Mouse (Mus musculus): ENCODE measurements around the gene Col6a6.
"Not testable (repeated sequence)": the region's sequence is repeated elsewhere in the genome, so short reads cannot be mapped to it uniquely, and the experiment has no call there.

Col6a6 gene

DNA sequence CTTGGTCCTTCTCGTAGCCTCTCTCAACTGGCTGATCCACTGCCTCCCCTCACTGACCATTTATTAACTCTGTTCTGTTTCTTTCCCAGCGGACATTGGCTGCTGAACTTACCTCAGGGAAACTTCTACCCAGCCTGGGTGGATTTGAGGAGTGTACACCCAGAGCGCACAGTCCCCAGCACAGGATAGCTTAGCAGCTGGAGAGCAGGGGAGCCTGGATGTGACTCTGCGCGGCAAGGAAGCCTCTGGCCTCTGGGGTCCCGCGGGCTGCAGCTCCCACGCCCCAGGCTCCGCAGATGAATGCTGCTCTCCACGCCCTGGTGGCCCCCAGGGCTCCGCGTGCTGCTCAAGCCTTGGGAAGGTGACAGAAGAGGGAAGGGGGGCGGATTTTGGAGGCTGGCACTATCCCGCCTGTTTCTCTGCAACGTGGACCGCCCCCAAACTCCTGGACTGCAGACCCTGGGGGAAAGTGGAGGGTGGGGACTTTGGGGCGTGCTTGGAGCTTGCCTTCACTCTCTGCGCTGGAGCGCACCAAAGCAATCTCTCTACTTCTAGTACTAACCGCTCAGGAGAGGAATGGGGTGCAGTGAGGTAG lies at the start of gene Col6a6:
Col6a6 (minus strand) TSS at position 370 of the 595 bp plus-strand sequence.
- no peak for DNase-seq

DNA sequence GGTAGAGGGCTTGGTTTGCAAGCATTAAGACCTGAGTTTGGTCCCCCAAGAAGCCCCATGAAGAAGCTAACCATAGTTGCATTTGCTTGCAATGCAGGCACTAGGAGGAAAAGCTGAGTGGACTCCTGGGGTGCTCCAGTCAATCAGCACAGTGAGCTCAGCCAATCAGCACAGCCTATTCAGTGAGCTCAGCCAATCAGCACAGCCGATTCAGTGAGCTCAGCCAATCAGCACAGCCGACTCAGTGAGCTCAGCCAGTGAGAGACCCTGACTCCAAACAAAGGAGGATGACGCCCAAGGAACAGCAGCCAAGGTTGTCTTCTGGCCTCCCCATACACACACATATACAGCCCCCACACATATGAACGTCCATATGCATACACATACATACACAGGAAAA lies 48.2 kb upstream of the Col6a6 start:
- DNase-seq = no peak

DNA sequence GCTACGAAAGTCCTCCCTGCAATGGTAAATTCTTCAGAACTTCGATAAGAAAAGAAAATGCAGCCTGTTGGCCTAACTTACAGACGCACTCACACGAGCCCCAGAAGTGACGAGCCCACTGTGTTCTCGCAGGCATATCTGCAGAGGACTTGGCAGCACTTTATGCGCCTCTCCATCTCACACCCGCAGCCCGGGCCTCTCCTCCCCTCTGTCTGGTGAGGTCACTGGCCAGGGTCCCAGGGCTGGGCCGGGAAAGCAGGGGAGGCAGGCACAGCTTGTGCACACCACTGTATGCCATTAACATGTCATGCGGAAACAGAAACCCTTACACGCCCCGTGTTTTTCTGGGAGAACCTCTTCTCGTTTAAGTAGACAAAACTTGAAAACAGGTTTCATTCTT lies 43.7 kb upstream of the Col6a6 start:
- no peak for DNase-seq

DNA sequence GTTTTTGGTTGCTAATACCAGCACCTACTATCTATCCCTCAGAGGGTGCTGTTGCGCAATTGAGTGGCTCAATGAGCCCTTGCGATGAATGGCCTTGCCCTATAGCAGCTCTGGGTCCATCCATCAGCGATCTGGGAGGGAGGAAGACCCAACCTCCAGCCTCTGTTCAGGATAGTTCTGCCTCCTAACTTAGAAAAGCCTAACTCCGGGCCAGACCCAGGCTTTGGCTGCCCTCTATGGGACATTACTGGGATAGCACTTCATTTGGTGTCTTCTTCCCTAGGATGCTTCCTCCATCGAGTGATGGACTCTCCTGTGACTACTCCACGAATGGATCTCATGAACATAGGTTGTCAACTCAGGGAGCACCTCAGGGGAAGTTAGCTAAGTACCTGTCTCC lies 29.8 kb upstream of the Col6a6 start:
- peak; percentile 61 for DNase-seq

DNA sequence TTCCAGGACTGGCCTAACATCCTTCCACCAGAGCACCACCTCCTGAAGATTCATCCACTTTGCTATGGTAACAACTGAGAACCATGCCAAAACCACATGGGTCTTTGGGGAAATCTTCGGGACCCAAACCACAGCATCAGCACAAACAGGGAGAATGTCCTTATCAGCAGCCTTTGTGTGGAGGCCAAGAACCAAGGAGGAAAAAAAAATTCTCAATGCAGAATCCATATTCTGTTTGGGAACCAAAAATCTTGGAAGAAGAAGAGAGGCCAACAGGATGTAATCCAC lies 24.8 kb upstream of the Col6a6 start:
- DNase-seq = no peak

DNA sequence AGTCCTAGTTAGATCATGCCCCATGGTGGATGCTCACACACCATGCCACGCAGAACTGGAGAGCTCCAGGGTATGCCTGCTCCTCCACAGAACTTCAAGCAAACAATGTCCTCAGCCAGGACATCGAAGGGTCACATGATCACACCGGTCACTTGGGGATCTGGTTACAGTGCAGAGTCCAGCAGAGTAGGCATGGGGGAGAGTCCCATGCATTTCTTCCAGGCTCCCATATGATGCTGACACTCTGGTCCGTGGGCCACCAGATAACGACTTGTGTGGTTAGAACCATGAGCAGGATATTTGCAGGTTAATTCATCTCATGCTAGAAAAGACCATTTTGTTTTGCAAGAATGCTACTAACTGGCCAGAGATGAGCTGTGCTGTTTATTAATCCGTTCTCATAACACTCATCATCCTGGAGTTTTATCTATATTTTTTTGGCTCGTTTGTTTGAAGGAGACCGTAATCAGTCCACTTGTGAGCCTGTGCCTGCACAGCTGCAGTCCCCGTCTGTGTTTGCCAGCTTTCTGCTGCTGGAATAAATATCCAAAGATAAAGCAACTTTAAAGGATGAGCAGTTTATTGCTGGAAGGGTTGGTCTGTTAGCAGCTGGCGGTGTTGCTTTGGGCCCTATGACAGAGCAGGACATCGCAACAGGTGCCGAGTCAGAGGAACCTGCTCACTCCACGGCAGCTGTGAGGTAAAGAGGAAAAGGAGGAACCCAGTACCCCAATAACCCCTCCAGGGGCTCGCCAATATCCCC lies 24.2 kb upstream of the Col6a6 start:
- no peak for DNase-seq

DNA sequence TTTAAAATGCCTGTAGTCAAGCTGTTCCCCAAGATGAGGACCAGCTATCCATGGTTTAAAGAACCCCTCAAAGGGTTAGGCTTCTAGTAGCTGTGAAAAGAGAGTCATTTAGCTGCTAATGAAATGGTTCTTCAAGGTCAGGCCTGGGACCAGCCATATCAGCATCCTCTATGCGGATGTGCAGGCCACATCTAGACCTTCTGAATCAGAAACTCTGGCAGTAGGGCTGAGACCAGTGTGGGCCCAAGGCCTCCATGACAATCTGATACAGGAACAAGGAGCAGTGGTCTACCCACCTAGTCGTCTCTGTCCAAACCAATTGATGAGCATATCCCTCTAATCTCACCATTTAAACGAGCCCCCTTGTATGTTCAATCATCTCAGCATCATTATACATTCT lies 23.1 kb upstream of the Col6a6 start:
- DNase-seq = no peak

DNA sequence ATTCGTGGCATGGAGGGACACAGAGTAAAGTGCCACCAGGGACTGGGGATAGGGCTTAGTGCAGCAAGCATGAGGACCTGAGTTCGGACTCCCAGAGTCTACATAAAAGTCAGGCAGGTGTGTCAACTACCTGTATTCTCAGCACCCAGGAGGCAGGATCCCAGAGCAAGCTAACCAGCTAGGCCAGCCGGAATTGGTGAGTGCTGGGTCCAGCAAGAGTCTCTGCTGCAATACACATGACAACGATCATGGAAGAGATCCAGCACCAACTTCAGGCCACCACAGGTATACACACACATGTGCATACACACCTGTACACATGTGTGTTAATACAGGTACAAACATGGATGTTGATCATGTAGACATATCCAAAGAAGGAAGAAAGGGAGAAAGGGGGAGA lies 20.4 kb upstream of the Col6a6 start:
- no peak for DNase-seq

DNA sequence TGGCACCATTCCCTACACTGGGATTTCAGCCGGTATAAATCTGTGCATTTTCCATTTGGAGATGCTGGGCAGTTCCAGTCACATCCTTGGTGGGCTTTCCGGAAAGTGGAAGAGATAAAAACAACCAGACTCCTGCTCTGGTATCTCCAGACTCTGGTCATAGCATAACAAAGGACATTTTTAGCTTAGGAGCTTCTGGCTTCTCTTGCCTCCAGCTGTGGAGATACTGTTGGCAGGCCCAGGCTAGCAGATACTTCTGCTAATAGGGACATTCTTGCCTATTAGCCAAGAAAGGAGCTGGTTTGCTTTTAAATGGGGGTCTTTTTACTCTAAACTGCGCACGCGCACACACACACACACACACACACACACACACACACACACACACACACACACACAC lies 19.3 kb upstream of the Col6a6 start:
- DNase-seq = no peak

DNA sequence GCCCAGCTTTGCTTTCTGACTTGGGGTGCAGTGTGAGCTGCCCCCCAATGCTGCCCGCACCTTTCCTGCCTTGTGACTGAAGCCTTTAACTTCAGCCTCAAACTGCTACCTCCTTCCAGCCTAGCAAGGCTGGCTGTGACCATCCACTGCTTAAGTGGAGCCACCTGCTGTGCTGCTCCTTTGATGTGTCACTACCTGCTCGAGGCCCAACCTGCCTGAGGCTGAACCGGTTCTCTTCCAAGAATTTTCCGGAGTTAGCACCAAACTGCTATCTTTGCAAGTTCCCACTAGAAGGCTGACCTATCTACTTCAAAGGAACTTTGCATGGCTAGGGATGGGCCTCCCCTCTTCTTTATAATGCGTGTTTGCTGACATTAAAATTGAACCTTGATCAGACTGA lies 13.4 kb upstream of the Col6a6 start:
- DNase-seq = not testable (repeated sequence)

DNA sequence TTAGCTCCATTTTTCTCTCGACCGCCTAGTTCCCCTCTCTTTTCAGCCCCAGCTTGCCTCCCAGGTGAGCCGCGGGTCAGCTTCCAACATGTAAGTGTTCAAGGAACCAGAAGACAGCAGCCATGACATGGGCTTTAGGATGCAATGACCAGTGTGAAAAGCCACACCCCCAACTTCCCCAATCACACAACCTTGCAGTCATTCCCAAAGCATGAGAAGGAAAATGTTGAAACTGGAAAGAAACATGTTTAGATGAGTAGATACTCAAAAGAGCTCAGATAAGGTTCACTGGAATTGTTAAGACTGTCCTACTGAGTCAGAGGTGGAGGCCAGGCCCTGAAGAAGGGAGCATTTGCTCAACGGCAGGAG lies 11.2 kb upstream of the Col6a6 start:
- DNase-seq = no peak

DNA sequence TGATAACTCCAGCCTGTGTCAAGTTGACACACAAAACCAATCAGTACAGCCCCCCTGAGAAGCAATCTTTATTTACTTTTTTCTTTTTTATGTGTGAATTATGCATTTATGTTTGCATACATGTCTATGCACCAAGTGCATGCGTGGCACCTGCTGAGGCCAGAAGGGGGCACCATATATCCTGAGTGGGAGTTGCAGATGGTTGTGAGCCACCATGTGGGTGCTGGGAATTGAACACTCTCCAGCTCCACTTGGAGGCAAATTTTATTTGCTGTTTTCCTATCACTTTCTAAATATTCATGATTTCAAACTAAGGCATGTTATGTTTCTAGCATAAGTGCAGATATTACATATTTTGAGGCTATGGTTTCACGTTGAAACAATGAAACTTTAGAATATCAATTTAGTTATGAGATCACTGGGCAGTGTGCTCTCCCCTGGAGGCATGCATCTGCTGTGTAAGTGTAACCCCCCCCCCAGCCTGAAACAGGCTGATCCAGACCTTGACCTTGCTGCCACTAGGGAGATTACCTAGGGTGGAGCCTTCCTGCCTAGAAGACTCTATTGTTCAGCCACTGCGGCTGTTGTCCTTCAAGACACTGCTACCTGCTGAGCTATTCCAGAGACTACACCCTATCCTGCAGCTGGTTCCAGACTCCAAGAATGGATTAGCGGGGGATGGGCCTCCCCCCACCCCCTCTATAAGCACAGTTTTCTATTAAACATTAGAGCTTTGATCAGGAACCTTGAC lies 10.6 kb upstream of the Col6a6 start:
- DNase-seq = no peak

DNA sequence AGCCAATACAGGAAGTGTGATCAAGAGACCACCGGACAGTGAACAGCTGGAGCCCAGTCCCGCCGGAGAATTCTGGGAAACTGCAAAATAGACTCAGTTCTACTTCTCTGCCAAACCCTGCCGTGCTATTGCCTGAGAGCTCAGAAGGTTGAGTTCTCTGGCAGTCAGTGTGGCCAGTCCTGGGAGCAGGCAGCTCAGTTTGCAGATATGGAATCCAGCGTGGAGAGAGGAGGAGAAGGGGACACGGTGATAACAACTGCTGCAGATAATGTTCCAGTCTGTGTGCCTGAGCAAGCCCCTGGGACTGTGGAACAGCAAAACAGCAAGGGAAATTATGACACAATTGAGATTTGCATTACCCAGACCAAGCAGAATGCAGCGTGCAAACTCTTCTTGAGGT lies 7.6 kb upstream of the Col6a6 start:
- no peak for DNase-seq

DNA sequence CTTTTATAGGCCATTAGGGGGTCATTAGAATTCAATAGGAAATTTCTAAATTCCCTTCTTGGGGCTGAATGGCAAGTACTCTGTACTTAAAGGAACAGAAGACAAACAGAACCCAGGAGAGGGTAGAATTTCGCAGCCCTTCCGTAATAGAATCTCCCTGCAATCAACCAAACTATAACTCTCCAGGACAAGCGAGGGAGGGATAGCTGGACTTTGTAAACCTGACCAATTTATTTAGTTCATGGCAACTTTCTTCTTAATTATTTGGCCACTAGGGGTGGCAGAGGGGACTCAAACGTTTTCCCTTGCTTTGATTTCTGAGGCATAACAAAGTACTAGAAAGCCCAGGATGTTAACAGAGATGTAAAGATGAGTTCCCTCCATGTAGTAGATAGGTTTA lies 6.8 kb upstream of the Col6a6 start:
- DNase-seq = no peak

DNA sequence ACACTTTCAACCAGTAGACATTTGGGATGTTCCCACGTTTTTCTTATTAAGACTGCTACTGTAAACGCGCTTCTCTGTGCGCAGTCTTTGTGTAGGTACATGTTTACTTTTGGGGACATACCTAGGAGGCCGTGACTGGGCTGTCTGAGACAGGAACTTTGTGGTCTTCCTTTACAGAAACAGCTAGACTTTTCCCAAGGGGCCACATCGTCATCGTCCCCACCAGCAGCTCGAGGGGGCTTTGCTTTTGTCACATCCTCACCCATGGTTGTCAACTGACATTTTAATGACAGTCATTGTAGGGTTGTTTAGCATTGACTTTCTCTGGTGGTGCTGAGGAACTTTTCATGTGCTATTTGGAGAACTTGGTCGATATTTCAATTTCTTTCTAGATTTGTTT lies 3.3 kb upstream of the Col6a6 start:
- DNase-seq = no peak

DNA sequence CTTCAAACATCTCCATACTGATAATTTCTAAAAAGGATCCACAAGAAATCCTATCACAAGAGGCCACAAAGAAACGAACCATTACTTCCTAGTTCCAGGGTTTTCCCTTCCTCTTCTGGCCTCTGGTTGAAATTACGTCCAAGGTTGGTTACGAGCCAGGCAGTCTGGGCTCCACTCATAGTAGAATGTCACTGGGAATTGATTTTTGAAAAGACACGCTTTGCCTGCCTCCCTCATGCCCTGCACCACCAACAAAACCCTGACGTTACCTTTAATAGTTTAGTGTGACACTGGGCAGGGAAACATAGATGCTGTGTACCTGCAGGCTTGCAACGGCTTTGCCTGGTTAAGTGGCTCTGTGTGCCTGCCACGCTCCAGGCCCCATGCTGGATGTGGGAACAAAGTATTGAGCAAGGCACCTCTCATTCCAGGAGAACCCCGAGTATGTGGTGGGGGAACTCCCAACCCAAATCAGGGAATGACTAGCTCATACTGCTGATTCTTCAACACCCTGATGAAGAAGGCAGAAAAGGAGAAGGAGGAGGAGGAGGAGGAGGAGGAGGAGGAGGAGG lies 798 bp downstream of the Col6a6 start:
- no peak for DNase-seq

DNA sequence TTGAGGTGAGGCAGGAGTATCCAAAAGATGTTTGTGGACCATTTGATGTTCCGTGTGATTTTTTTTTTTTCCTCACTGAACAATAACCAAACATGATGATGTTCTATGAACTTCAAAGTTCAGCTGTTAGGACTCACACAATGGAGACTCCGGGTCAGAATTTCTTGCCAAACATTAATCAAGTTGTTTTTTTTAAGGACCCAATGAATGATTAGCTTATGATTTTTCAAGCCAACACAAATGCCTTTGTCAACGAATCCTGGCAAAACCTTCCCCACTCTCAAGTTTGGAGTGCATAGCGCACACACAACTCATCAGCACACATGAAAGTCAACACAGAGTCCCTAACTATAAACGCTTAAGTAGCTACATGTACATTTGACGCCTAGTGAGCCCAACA lies 7.2 kb downstream of the Col6a6 start:
- DNase-seq = no peak

DNA sequence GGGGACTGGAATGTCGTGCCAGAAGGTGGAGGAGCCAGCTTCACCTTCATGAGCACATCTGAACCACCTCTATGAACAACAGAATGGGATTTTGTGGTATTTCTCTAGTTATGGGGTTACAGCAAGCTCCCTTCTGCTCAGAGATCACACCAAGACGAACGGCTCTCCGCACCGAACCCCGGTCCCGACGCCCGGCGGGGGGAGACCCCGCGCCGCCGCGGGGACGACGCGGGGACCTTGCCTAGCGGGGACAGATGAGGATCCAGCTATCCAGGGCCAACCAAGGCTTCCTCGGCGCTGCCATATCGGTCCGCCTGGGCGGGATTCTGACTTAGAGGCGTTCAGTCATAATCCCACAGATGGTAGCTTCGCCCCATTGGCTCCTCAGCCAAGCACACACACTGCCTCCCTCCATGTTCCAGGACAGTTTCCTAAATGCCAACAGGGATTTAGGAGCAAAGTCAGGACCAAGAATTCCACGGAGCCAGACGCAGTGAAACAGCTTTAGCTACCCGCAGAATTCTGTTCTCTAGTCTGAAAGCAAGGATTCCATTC lies 8.7 kb downstream of the Col6a6 start:
- no peak for DNase-seq

DNA sequence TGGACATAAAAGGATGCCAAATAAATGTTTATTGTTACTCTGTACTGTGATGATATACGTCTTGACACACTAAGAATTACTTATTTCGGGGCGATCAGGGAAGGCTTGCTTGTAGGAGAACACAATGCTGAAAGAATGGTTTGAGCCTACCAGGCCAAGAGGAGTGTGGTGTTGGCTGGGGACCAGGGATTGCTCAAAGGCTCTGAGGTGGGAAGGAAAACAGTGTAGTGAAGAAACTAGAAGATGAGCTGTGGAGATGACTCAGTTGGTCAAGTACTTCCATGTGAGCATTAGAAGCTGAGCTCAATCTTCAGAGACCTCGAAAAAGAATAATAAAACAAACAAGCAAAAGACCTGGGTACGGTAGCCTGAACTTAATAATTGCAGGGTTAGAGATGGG lies 13.5 kb downstream of the Col6a6 start:
- DNase-seq = no peak

DNA sequence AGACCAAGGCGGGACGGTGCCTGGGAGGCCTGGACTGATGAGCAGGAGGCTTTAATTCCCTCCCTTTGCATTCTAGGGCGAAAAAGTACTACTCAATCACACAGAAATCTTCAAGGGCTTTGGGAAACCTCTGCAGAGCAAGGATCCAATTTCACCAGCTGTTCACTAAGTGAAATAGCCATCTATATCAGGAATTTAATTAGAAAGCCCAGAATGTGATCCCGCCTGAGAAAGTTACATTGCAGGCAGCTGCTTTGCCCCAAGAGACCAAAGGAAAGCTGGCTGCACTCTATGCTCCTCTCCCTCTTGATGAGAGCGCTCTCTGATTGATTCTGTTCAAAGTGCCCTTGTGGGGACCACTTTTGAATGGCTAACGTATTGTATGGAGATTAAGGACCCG lies 16.5 kb downstream of the Col6a6 start:
- DNase-seq = no peak

DNA sequence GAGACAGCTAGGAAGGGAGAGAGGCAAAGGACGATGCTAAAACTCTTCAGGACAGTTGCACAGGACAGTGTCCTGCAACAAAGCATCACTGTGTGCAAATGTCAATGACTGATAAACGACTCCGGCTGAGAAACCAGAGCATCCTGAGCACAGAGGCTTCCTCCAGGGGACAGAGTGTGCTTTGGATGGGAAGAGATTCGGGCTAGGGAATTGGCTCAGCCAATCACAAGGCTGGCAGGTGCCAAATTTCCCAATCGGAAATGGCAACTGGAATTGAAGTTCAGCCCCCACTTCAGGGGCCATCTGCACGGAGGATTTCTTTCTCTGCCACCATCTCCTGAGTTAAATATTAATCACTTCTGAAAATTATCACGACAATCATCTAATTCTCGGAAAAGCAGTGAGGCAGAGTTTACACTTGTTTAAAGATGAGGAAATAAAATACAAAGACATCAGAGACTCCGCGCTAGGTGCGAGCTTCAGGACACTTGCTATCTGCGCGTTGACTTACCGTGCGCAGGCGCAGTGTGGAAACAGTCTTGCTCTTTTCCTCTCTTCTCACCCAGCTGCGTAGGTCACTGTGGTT lies 18.9 kb downstream of the Col6a6 start:
- DNase-seq = no peak

DNA sequence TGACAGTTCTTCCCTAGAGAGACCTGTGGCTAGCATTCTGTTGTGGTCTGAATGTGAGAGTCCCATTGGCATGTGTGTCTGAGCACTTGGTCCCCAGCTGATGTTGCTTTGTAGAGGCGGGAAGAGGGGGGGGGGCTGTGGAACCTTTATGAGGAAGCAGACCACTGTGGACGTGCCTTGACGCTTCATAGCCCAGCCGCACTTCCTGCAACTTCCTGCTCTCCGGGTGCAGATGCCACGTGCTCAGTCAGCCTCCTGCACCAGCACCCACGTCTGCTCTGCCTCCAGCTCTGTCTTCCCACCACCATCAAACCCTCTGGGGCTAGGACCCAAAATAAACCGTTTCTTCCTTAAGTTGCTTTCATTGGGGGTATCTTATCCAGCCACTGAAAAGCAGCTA lies 24.5 kb downstream of the Col6a6 start:
- no peak for DNase-seq

DNA sequence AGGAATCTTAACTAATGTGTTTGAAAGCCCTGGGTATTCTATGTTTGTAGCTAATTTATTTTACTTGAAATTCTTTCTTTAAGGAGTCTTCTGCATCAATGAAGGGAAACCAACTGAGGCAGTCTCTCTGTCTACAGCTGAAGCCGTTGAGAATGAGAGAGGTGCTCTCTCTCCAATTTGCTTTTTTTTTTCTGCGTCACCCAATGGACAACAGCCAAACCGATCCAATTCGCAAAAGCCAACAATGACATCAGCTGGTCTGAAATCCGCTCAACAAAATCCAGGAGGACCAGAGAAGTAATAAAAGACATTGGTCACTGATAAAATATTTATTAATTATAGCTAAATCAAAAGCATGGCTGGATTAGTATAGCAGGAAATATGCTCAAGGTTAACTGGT lies 26.5 kb downstream of the Col6a6 start:
- DNase-seq = no peak

DNA sequence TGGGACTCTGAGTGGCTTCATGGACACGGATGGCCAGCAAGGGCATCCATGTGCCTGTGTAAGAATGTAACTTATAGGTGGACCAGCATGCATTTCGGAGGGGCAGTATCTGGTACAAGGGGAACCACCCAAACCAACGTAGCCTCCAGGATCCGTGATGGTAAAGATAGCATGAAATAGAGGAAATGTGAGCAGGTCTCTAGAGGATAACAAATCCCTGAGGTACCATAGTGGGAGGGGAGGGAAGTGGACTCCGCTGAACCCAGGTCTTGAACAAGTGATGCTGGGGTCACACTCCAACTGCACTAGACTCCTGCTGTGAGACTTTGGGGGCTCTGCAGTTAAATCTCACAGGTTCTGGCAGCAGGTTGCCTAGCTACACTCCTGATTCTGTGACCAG lies 27.7 kb downstream of the Col6a6 start:
- no peak for DNase-seq
